Mouse (Mus musculus) intestine, embryonic 15.5 days (tissue): ENCODE results near the gene Hoxd3. TPM values are rescaled to one million over a fixed set of nuclear protein-coding genes. Genes with fewer than 3 reads are reported as not detected.

Experiments
- ATAC-seq: fragments of 200-750 bp; cut with Nextera tagmentation; 2 replicates; pipeline ENCODE4 v1.8.0; 2017; ENCODE audit warnings: moderate TSS enrichment, moderate library complexity
- H3K27ac ChIP-seq: fragments of 300-500 bp; sonication (generic); 2 replicates; pipeline ENCODE4 v1.5.1; 2015; ENCODE audit warnings: mild to moderate bottlenecking, inconsistent platforms
- H3K27me3 ChIP-seq: fragments of 300-500 bp; sonication (generic); replicated peaks from 2 replicates; pipeline ENCODE4 v1.6.1; 2015; ENCODE audit warnings: inconsistent platforms
- H3K36me3 ChIP-seq: fragments of 300-500 bp; sonication (generic); 2 replicates; pipeline ENCODE4 v1.6.1; 2015; ENCODE audit warnings: inconsistent platforms
- H3K4me1 ChIP-seq: fragments of 300-500 bp; sonication (generic); replicated peaks from 2 replicates; pipeline ENCODE4 v1.6.1; 2015; ENCODE audit warnings: inconsistent platforms
- H3K4me2 ChIP-seq: fragments of 300-500 bp; sonication (generic); replicated peaks from 2 replicates; pipeline ENCODE4 v1.6.1; 2015; ENCODE audit warnings: mild to moderate bottlenecking, inconsistent platforms
- H3K4me3 ChIP-seq: fragments of 300-500 bp; sonication (generic); replicated peaks from 2 replicates; pipeline ENCODE4 v1.5.1; 2015; ENCODE audit warnings: inconsistent platforms
- H3K9ac ChIP-seq: fragments of 300-500 bp; sonication (generic); 2 replicates; pipeline ENCODE4 v1.6.1; 2015; ENCODE audit warnings: inconsistent platforms
- H3K9me3 ChIP-seq: fragments of 300-500 bp; sonication (generic); 2 replicates; pipeline ENCODE4 v1.6.1; 2016; ENCODE audit warnings: inconsistent platforms
- WGBS: fragments of 180-500 bp; shearing (Covaris S2); methylation state at CpG from one replicate; pipeline ENCODE4 v1.1.7; 2015; 5-methylcytosine and 5-hydroxymethylcytosine counted together
- polyA plus RNA-seq: library from polyadenylated mRNA; unstranded; fragments of >200 nt; fragmentation: Nextera tagmentation; extraction: Ambion mirVana; gene quantifications from 2 replicates; pipeline ENCODE4 v1.2.1, GENCODE M21; 2015

Hoxd3 gene
- polyA plus RNA-seq, 1 experiment from 2014 or later, result 19.2 TPM

- Histone ChIP-seq H3K36me3 (no peaks in the 10 kb centered on the region), H3K4me3 (peak overlapping the region; percentile 31; the same call in 1 of the 2 replicates), H3K9ac (no peak overlapping the region), H3K27ac (no peak overlapping the region), H3K27me3 (peaks cover 70% of the 10 kb centered on the region), H3K4me2 (peak overlapping the region; percentile 60), H3K4me1 (peaks cover 8% of the 10 kb centered on the region; the same call in 1 of the 2 replicates), H3K9me3 (no peaks in the 10 kb centered on the region)
- no peak for ATAC-seq
- WGBS, result 34% methylated on average over 9 of the region's 9 CpGs
Observed at GRCm38 (mm10) chr2:74731799-74732512, 20.2 kb downstream of the Hoxd3 start.

- no peak for ATAC-seq
- Histone ChIP-seq H3K27me3 (peaks cover 70% of the 10 kb centered on the region), H3K9ac (no peak overlapping the region), H3K27ac (0 out of 2 replicates have a peak overlapping the region, but pooled peaks have one; percentile 51), H3K4me2 (peak overlapping the region; percentile 60), H3K4me3 (peak overlapping the region; percentile 31), H3K36me3 (no peaks in the 10 kb centered on the region), H3K4me1 (peaks cover 2% of the 10 kb centered on the region; the same call in 1 of the 2 replicates), H3K9me3 (no peaks in the 10 kb centered on the region)
- WGBS, result 4% methylated on average over 52 of the region's 52 CpGs
Observed at GRCm38 (mm10) chr2:74732513-74733316, 21.0 kb downstream of the Hoxd3 start.

GRCm38 (mm10) chr2:74733317-74733661 lies 21.6 kb downstream of the Hoxd3 start:
- peak; percentile 23 for ATAC-seq
- no peak overlapping the region for H3K9ac ChIP-seq
- H3K4me3 ChIP-seq, result peak overlapping the region; percentile 31

GRCm38 (mm10) chr2:74733765-74734164 lies 22.0 kb downstream of the Hoxd3 start:
- Histone ChIP-seq H3K36me3 (no peaks in the 10 kb centered on the region), H3K9ac (no peak overlapping the region), H3K4me2 (peak overlapping the region; percentile 60; the same call in 1 of the 2 replicates), H3K9me3 (no peaks in the 10 kb centered on the region), H3K4me1 (peaks cover 5% of the 10 kb centered on the region; the same call in 1 of the 2 replicates), H3K27me3 (peaks cover 70% of the 10 kb centered on the region), H3K4me3 (no peak overlapping the region), H3K27ac (0 out of 2 replicates have a peak overlapping the region, but pooled peaks have one; percentile 2)
- 11% methylated on average over 6 of the region's 6 CpGs for WGBS
- ATAC-seq, result no peak

More at GRCm38 (mm10) chr2:74733317-74733661, 21.6 kb downstream of the Hoxd3 start:
- Histone ChIP-seq H3K4me2 (peak overlapping the region; percentile 60), H3K36me3 (no peaks in the 10 kb centered on the region), H3K9me3 (no peaks in the 10 kb centered on the region), H3K4me1 (peaks cover 2% of the 10 kb centered on the region; the same call in 1 of the 2 replicates), H3K27ac (0 out of 2 replicates have a peak overlapping the region, but pooled peaks have one; percentile 2), H3K27me3 (peaks cover 70% of the 10 kb centered on the region)
- 4% methylated on average over 16 of the region's 16 CpGs for WGBS

GRCm38 (mm10) chr2:74734451-74734850 lies 22.7 kb downstream of the Hoxd3 start:
- peak overlapping the region; percentile 24; the same call in 1 of the 2 replicates for H3K27ac ChIP-seq
- H3K27me3 ChIP-seq, result peaks cover 75% of the 10 kb centered on the region
- peak overlapping the region; percentile 53 for H3K4me2 ChIP-seq
- H3K36me3 ChIP-seq, result no peaks in the 10 kb centered on the region
- no peak overlapping the region for H3K9ac ChIP-seq
- H3K9me3 ChIP-seq, result no peaks in the 10 kb centered on the region
- H3K4me3 ChIP-seq, result peak overlapping the region; percentile 6; the same call in 1 of the 2 replicates
- WGBS, result 13% methylated on average over 13 of the region's 13 CpGs
- ATAC-seq, result 0 out of 2 replicates have a peak, but pooled peaks have one; percentile 15
- peaks cover 6% of the 10 kb centered on the region; the same call in 1 of the 2 replicates for H3K4me1 ChIP-seq

- WGBS, result 23% methylated on average over 27 of the region's 27 CpGs
- peak overlapping the region; percentile 53 for H3K4me2 ChIP-seq
- H3K27ac ChIP-seq, result peak overlapping the region; percentile 40; the same call in 1 of the 2 replicates
- H3K27me3 ChIP-seq, result peaks cover 76% of the 10 kb centered on the region
- no peaks in the 10 kb centered on the region for H3K9me3 ChIP-seq
- peaks cover 7% of the 10 kb centered on the region for H3K4me1 ChIP-seq
- ATAC-seq, result no peak
- no peaks in the 10 kb centered on the region for H3K36me3 ChIP-seq
- peak overlapping the region; percentile 6; the same call in 1 of the 2 replicates for H3K4me3 ChIP-seq
- no peak overlapping the region for H3K9ac ChIP-seq
Observed at GRCm38 (mm10) chr2:74734996-74735811, 23.5 kb downstream of the Hoxd3 start.

- H3K36me3 ChIP-seq, result no peaks in the 10 kb centered on the region
- H3K4me1 ChIP-seq, result peaks cover 14% of the 10 kb centered on the region
- peaks cover 75% of the 10 kb centered on the region for H3K27me3 ChIP-seq
- no peaks in the 10 kb centered on the region for H3K9me3 ChIP-seq
- peak overlapping the region; percentile 40; the same call in 1 of the 2 replicates for H3K27ac ChIP-seq
- H3K9ac ChIP-seq, result peak overlapping the region; percentile 20; the same call in 1 of the 2 replicates
- 14% methylated on average over 42 of the region's 42 CpGs for WGBS
- ATAC-seq, result 0 out of 2 replicates have a peak, but pooled peaks have one; percentile 11
- peak overlapping the region; percentile 28 for H3K4me3 ChIP-seq
- H3K4me2 ChIP-seq, result peak overlapping the region; percentile 53
Observed at GRCm38 (mm10) chr2:74735851-74736687, 24.3 kb downstream of the Hoxd3 start.

- H3K9ac ChIP-seq, result no peak overlapping the region
- 0 out of 2 replicates have a peak overlapping the region, but pooled peaks have one; percentile 22 for H3K27ac ChIP-seq
- H3K9me3 ChIP-seq, result no peaks in the 10 kb centered on the region
- WGBS, result 24% methylated on average over 15 of the region's 15 CpGs
- peaks cover 14% of the 10 kb centered on the region for H3K4me1 ChIP-seq
- ATAC-seq, result no peak
- H3K4me3 ChIP-seq, result peak overlapping the region; percentile 28
- peak overlapping the region; percentile 53 for H3K4me2 ChIP-seq
- H3K27me3 ChIP-seq, result peaks cover 76% of the 10 kb centered on the region
- no peaks in the 10 kb centered on the region for H3K36me3 ChIP-seq
Observed at GRCm38 (mm10) chr2:74736688-74737577, 25.2 kb downstream of the Hoxd3 start.

- no peak overlapping the region for H3K4me3 ChIP-seq
- no peaks in the 10 kb centered on the region for H3K36me3 ChIP-seq
- peaks cover 74% of the 10 kb centered on the region for H3K27me3 ChIP-seq
- no peak overlapping the region for H3K9ac ChIP-seq
- no peaks in the 10 kb centered on the region for H3K9me3 ChIP-seq
- no peak for ATAC-seq
- peak overlapping the region; percentile 34 for H3K4me2 ChIP-seq
- H3K27ac ChIP-seq, result 0 out of 2 replicates have a peak overlapping the region, but pooled peaks have one; percentile 22
- H3K4me1 ChIP-seq, result peaks cover 14% of the 10 kb centered on the region
- 35% methylated on average over 7 of the region's 7 CpGs for WGBS
Observed at GRCm38 (mm10) chr2:74737578-74738070, 25.9 kb downstream of the Hoxd3 start.
